Mouse (Mus musculus): ENCODE results near the gene Sipa1l3.

The Sipa1l3 gene

GRCm38 (mm10) chr7:29512729-29513128 is 5.7 kb downstream of the Sipa1l3 start:
- in situ Hi-C loops (cut with MboI; ENCODE audit: unreplicated experiment in 2 of 2), result no loop called here

- in situ Hi-C loops (cut with MboI; ENCODE audit: unreplicated experiment in 2 of 2), result no loop called here
Observed at GRCm38 (mm10) chr7:29511598-29512275, 6.7 kb downstream of the Sipa1l3 start.

- in situ Hi-C loops (cut with MboI; ENCODE audit: unreplicated experiment in 2 of 2), result no loop called here
Observed at GRCm38 (mm10) chr7:29508522-29508921, 9.9 kb downstream of the Sipa1l3 start.

DNA sequence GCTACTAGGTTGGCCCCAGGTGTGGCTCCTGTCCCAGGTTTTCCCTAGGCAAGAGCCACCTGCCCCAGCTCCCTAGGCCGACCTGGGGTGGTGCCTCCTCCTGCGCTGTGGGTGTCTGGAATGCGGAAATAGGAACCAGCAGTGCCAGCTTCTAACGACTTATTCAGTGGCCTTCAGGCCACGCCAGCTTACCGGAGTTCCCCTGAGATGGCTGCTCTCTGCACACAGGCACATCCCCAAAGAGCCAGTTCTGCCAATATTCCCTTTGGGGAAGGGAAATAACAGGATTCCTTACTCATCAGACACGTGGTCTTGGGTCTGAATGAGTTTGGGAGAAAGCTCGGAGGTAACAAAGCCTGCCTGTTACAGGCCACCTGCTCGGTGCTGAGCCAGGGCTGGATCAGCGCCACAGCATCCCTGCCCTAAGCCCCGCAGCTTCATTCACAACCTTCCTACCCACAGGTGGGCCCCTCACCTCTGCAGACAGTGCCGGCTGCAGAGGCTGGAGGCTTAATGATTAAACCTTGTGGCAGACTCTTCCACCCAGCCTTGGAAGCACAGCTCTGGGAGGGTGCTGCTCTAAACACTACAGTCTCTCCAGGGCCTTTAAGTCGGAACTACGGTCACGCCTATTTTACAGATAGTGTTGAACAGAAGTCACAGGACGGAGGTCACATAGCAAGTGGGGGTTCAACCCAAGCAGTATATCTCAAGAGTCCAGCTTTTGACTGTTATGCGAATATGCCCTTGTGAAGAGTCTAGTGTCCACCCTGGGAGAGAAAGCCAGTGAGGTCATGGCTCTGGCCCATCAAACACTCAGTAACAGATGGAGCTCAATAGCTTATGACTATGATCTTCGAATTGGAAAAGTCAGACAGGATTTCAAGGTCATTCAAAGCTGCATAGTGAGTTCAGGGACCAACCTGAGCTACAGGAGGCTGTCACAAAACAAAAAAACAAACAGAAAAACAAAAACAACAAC is 12.8 kb downstream of the Sipa1l3 start:
- in situ Hi-C loops (cut with MboI; ENCODE audit: unreplicated experiment in 2 of 2), result no loop called here

DNA sequence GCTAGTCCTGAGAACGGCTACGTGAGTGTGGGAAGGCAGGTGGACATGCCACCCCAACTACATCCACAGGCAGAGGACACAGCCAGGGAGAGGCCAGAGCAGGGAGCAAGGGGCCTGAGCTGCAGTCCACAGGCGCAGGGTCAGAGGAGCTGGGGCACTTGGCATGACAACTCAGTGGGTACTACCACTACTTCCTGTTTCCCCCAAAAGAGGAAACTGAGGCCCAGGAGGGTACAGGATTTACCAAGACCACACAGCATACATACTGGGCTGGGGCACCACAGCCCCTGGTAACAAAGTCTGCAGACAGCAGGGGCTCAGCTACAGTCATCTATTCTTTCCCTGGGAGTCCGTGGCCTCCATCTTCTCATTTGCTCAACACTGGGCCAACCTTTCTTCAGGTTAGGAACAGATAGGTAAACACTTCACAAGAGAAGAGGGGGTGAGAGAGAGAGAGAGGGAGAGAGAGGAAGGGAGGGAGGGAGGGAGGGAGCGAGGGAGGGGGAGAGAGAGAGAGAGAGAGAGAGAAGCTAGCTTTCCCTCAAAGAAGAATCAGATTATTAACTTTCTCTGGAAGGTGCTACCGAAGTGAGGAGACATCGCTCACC is 13.7 kb downstream of the Sipa1l3 start:
- in situ Hi-C loops (cut with MboI; ENCODE audit: unreplicated experiment in 2 of 2), result no loop called here

DNA sequence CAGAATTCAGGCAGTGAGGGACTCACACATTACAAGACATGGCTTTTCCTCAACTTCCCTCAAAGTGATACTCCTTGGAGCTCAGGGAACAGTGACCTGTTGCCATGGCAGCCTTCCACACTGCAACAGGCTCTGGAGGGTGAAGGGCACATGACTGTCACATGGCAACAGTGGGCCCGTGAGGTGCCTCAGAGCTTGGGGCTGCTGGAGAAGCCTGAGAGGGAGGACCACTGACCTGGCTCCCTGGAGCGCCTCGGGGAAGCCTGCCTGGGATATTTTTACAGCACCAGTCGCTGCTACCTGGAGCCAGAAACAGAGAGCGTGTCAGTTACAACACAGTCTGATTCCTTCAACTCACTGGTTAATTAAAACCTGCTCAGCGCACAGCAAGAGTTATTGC is 14.8 kb downstream of the Sipa1l3 start:
- in situ Hi-C loops (cut with MboI; ENCODE audit: unreplicated experiment in 2 of 2), result no loop called here

DNA sequence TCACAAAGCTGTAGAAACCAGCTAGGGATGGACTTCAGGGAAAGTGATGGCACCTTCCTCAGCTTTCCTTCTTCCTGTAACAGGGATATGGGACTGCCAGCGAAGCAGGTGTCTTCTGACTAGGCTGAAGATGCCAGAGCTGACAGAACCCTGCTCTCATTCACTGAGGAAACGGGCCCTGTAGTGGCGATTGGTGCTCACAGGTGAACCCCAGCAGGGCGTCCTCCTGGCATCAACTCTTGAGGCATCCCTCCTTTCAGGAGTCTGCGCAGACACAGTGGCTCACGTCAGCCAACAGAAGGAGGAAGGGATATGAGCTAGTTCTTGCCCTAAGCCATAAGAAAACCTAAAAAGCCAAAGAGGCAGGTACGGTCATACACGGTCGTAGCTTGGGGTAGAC is 17.2 kb downstream of the Sipa1l3 start:
- in situ Hi-C loops (cut with MboI; ENCODE audit: unreplicated experiment in 2 of 2), result no loop called here

- in situ Hi-C loops (cut with MboI; ENCODE audit: unreplicated experiment in 2 of 2), result no loop called here
Observed at GRCm38 (mm10) chr7:29499071-29499470, 19.4 kb downstream of the Sipa1l3 start.

GRCm38 (mm10) chr7:29496953-29497590 is 21.4 kb downstream of the Sipa1l3 start:
- in situ Hi-C loops (cut with MboI; ENCODE audit: unreplicated experiment in 2 of 2), result no loop called here

- in situ Hi-C loops (cut with MboI; ENCODE audit: unreplicated experiment in 2 of 2), result no loop called here
Observed at GRCm38 (mm10) chr7:29496332-29496731, 22.1 kb downstream of the Sipa1l3 start.

DNA sequence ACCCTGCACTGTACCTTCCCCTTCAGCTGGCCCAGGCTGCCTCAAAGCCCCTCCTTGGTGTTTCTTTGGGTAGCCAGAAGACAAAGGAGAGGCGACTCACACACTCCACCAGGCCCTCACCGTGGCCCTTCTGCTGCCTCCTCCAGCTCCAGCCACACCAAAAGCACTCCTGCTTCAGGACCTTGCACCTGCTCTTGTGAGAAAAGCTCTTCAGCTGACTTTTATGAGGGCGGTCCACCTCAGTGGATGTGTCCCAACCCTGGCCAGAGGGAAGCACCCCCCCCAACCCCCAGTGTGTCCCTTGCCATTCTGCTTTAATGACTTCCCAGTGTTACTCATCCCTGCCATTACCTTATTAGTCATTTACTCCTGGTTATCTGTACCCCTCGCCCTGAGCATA is 22.6 kb downstream of the Sipa1l3 start:
- in situ Hi-C loops (cut with MboI; ENCODE audit: unreplicated experiment in 2 of 2), result no loop called here

DNA sequence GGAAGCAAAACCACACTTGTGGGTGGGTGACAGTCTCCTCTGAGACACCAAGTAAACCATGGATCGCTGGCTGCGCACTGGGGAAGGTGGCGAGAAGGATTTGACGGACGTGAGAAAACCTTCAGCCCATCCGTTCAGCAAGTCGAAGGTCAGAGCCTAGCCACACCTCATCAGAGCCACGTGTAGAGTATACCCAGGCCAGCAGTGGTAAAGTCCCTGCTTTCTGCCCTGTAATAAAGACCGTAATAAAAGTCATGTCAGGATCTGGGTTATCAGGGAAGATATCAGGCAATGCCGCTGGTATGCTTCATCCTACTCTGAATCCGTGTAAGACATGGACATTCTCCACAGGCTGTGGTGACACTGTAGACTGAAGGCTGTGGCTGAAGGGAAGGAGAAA is 23.6 kb downstream of the Sipa1l3 start:
- in situ Hi-C loops (cut with MboI; ENCODE audit: unreplicated experiment in 2 of 2), result no loop called here

DNA sequence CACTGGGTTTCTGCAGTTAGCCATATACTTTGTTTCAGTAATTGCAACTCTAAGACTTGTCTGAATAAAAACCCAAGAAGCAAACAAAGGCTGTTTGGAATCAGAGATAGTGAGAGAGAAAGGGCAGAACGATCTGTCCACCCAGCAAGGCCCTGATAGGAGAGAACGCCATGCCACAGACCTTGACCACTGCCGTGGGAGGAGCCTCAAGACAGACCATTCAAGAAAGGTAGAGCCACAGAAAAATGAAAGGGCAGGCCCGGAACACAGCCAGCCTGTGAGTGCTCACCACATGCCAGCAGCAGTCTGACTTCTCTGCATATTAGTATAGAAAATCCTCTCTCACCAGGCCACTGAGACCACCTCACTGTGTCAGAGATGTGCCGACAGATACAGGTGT is 24.4 kb downstream of the Sipa1l3 start:
- in situ Hi-C loops (cut with MboI; ENCODE audit: unreplicated experiment in 2 of 2), result no loop called here

DNA sequence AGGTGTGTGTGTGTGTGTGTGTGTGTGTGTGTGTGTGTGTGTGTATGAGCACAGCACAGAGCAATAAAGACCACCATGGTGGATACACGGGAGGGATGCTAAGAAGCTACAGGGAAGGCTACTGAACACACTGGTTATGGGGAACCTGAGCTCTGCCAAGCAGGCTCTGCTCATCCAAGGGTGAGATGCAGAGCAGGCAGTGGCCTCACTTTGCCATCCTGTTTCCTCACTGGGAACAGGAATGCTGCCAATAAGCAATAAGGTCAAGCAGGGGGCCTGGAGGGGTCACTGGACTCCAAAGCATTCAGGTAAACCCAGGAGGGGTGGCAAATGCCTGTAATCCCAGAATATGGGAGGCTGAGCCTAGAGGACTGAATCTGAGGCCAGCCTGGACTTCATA is 25.4 kb downstream of the Sipa1l3 start:
- in situ Hi-C loops (cut with MboI; ENCODE audit: unreplicated experiment in 2 of 2), result no loop called here

DNA sequence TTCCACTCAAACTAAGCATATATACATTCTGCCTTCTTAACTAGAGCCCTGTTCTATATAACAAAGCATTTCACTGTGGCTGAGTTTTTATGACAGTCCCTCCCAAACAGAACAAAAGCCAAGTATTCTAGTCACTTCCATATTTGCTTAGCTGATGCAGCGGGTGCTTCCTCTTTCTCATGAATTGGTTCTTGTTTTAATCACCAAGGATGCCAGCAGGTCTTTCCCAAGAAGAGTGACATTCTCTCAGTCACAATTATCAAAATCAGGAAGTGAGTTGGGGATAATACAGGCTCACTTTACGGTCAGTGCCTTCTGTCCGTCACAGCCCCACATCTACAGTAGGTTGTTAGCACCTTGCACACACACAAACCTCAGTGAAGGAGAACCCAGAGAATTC is 26.6 kb downstream of the Sipa1l3 start:
- in situ Hi-C loops (cut with MboI; ENCODE audit: unreplicated experiment in 2 of 2), result no loop called here

DNA sequence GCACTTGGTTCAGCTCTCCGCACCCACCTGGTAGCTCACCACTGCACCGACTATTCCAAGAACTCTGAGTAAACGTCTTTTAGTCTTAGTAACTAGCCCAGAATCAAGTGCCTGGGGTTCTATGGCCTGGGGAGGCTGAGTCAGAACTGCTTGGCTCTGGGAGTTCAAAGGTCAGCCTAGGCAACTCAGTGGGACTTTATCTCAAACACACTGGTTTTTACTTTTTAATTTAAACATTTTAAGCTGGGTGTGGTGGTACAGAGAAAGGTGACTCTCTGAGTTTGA is 27.0 kb downstream of the Sipa1l3 start:
- in situ Hi-C loops (cut with MboI; ENCODE audit: unreplicated experiment in 2 of 2), result no loop called here

GRCm38 (mm10) chr7:29490704-29491470 is 27.6 kb downstream of the Sipa1l3 start:
- in situ Hi-C loops (cut with MboI; ENCODE audit: unreplicated experiment in 2 of 2), result no loop called here

- in situ Hi-C loops (cut with MboI; ENCODE audit: unreplicated experiment in 2 of 2), result no loop called here
Observed at GRCm38 (mm10) chr7:29489851-29490250, 28.6 kb downstream of the Sipa1l3 start.

- in situ Hi-C loops (cut with MboI; ENCODE audit: unreplicated experiment in 2 of 2), result no loop called here
Observed at GRCm38 (mm10) chr7:29489364-29489763, 29.1 kb downstream of the Sipa1l3 start.

DNA sequence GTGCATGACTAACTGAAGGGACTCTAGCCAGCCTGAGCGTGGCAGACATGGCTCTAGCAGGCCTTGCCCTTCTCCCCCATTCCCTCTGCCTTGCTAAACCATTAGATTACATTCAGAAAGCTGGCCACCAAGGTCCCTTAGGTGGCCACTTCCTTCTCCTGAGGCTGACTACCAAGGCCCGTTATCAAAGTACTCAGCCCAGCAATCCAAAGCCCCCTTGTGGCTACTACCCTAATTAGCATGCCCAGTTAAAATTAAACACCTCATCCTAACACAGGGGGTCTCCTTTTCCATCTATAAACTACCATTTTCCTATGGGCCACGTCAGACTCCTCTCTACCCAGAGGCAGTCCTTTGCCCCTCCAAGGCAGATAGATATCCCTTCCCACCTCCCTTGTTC is 31.7 kb downstream of the Sipa1l3 start:
- in situ Hi-C loops (cut with MboI; ENCODE audit: unreplicated experiment in 2 of 2), result no loop called here

Measured in v-Abl transformed pro-B cells (cell line).